Mouse (Mus musculus) liver, embryonic 13.5 days (tissue): ENCODE data around the gene Eid1. TPM values are rescaled to one million over a fixed set of nuclear protein-coding genes. Genes with fewer than 3 reads are reported as not detected.
A peak's percentile ranks its signal among the peaks of the same experiment; 100 is the strongest.

Experiments used
- ATAC-seq: fragments of 200-750 bp; cut with Nextera tagmentation; 2 replicates; pipeline ENCODE4 v1.8.0; 2017; ENCODE audit warnings: low read depth, mild to moderate bottlenecking, moderate number of reproducible peaks, moderate library complexity
- DNase-seq: peaks from one replicate; pipeline ENCODE4 v3.0.0; 2022
- H3K27ac ChIP-seq: fragments of 300-500 bp; sonication (generic); 2 replicates; pipeline ENCODE4 v1.5.1; 2015; ENCODE audit warnings: moderate library complexity, mild to moderate bottlenecking, inconsistent platforms
- H3K27me3 ChIP-seq: fragments of 300-500 bp; sonication (generic); 2 replicates; pipeline ENCODE4 v1.6.1; 2015; ENCODE audit warnings: mild to moderate bottlenecking, inconsistent platforms
- H3K36me3 ChIP-seq: fragments of 300-500 bp; sonication (generic); 2 replicates; pipeline ENCODE4 v1.6.1; 2015; ENCODE audit warnings: mild to moderate bottlenecking, inconsistent platforms
- H3K4me1 ChIP-seq: fragments of 300-500 bp; sonication (generic); replicated peaks from 2 replicates; pipeline ENCODE4 v1.6.1; 2015; ENCODE audit warnings: inconsistent platforms
- H3K4me2 ChIP-seq: fragments of 300-500 bp; sonication (generic); 2 replicates; pipeline ENCODE4 v1.6.1; 2015; ENCODE audit warnings: inconsistent platforms, mild to moderate bottlenecking, moderate library complexity
- H3K4me3 ChIP-seq: fragments of 300-500 bp; sonication (generic); replicated peaks from 2 replicates; pipeline ENCODE4 v1.5.1; 2015; ENCODE audit warnings: mild to moderate bottlenecking, inconsistent platforms
- H3K9ac ChIP-seq: fragments of 300-500 bp; sonication (generic); 2 replicates; pipeline ENCODE4 v1.6.1; 2015; ENCODE audit warnings: mild to moderate bottlenecking, inconsistent platforms
- H3K9me3 ChIP-seq: fragments of 300-500 bp; sonication (generic); replicated peaks from 2 replicates; pipeline ENCODE4 v1.6.1; 2016; ENCODE audit warnings: inconsistent platforms
- WGBS: fragments of 180-500 bp; shearing (Covaris S2); methylation state at CpG from one replicate; pipeline ENCODE4 v1.1.7; 2015; ENCODE audit not compliant: insufficient replicate concordance; 5-methylcytosine and 5-hydroxymethylcytosine counted together
- polyA plus RNA-seq: library from polyadenylated mRNA; unstranded; fragments of >200 nt; fragmentation: Nextera tagmentation; extraction: Ambion mirVana; gene quantifications from 2 replicates; pipeline ENCODE4 v1.2.1, GENCODE M21; 2015

The Eid1 gene
- polyA plus RNA-seq, 1 experiment from 2014 or later, result 36.8 TPM

- H3K27me3 ChIP-seq, result no peaks in the 10 kb centered on the region
- 63% methylated on average over 7 of the region's 7 CpGs for WGBS
- H3K4me1 ChIP-seq, result peaks cover 71% of the 10 kb centered on the region
- peak overlapping the region; percentile 32; the same call in 1 of the 2 replicates for H3K4me2 ChIP-seq
- H3K36me3 ChIP-seq, result no peaks in the 10 kb centered on the region
- H3K9me3 ChIP-seq, result no peaks in the 10 kb centered on the region
- H3K9ac ChIP-seq, result no peak overlapping the region
- ATAC-seq (peak; percentile 14; the same call in 1 of the 2 replicates), DNase-seq (no peak)
- H3K4me3 ChIP-seq, result no peak overlapping the region
- peak overlapping the region; percentile 79 for H3K27ac ChIP-seq
Observed at GRCm38 (mm10) chr2:125667721-125668120, 5.2 kb upstream of the Eid1 start.

GRCm38 (mm10) chr2:125670846-125671245 lies 2.0 kb upstream of the Eid1 start:
- H3K4me1 ChIP-seq, result peaks cover 59% of the 10 kb centered on the region

DNA sequence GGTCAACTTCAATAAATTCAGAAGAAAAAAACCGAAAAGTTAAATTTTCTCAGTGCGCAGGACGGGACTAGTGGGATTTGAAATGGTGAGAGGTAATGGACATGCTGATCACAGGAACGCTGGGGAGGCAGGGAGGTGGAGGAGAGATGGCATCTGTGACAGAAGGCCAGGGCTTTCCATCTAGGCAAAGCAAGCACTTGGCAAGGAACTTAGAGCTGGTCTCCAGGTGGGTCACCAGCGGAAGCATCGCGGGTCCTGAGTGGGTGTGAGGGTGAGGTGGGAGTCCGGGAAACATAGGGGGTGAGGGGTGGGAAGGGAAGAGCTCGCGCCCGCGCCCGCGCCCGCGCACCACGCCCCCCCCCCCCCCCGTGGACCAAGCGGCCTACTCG lies 333 bp upstream of the Eid1 start:
- peak overlapping the region; percentile 85 for H3K4me2 ChIP-seq
- peak overlapping the region; percentile 83 for H3K4me3 ChIP-seq
- DNase-seq (no peak), ATAC-seq (peak; percentile 24)
- H3K27ac ChIP-seq, result peak overlapping the region; percentile 91
- no peaks in the 10 kb centered on the region for H3K27me3 ChIP-seq
- H3K36me3 ChIP-seq, result 0 out of 2 replicates have a peak, but pooled peaks cover 3% of the 10 kb centered on the region
- no peaks in the 10 kb centered on the region for H3K9me3 ChIP-seq
- peaks cover 44% of the 10 kb centered on the region for H3K4me1 ChIP-seq
- 30% methylated on average over 9 of the region's 20 CpGs for WGBS
- peak overlapping the region; percentile 87 for H3K9ac ChIP-seq

More at GRCm38 (mm10) chr2:125670846-125671245, 2.0 kb upstream of the Eid1 start:
- no peaks in the 10 kb centered on the region for H3K9me3 ChIP-seq
- 31% methylated on average over 1 of the region's 1 CpGs for WGBS
- H3K4me3 ChIP-seq, result no peak overlapping the region
- no peak for ATAC-seq
- H3K27me3 ChIP-seq, result no peaks in the 10 kb centered on the region
- no peak for DNase-seq
- no peak overlapping the region for H3K9ac ChIP-seq
- 0 out of 2 replicates have a peak, but pooled peaks cover 3% of the 10 kb centered on the region for H3K36me3 ChIP-seq
- H3K27ac ChIP-seq, result no peak overlapping the region
- no peak overlapping the region for H3K4me2 ChIP-seq

DNA sequence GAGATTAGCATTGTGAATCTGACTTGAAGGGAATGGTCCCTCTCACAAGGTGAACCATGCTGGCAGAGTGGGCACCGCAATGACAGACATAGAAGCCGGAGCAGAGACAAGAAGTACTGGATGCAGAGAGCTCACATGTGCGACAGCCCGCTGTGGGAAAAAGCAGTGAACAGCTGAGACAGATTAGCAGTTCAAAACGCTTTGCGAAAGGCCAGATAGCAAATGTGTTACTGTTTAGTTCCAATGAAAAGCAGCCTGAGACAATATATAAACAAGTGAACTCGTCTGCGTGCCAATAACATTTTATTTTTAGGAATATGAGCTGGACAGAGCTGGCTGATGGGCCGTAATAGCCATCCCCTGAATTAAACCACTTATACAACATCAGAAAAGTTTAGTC lies 8.9 kb downstream of the Eid1 start:
- no peaks in the 10 kb centered on the region; the same call in 1 of the 2 replicates for H3K4me1 ChIP-seq
- no peak overlapping the region for H3K4me3 ChIP-seq
- H3K9me3 ChIP-seq, result no peaks in the 10 kb centered on the region
- 73% methylated on average over 9 of the region's 9 CpGs for WGBS
- H3K4me2 ChIP-seq, result no peak overlapping the region
- ATAC-seq (no peak), DNase-seq (no peak)
- no peak overlapping the region for H3K9ac ChIP-seq
- no peak overlapping the region for H3K27ac ChIP-seq
- H3K36me3 ChIP-seq, result no peaks in the 10 kb centered on the region
- H3K27me3 ChIP-seq, result no peaks in the 10 kb centered on the region

- DNase-seq (no peak), ATAC-seq (no peak)
- 44% methylated on average over 7 of the region's 7 CpGs for WGBS
- no peak overlapping the region for H3K4me2 ChIP-seq
- no peaks in the 10 kb centered on the region for H3K27me3 ChIP-seq
- H3K36me3 ChIP-seq, result no peaks in the 10 kb centered on the region
- H3K9me3 ChIP-seq, result no peaks in the 10 kb centered on the region
- no peak overlapping the region for H3K4me3 ChIP-seq
- no peak overlapping the region for H3K27ac ChIP-seq
- no peak overlapping the region for H3K9ac ChIP-seq
- H3K4me1 ChIP-seq, result no peaks in the 10 kb centered on the region; the same call in 1 of the 2 replicates
Observed at GRCm38 (mm10) chr2:125683895-125684294, 11.0 kb downstream of the Eid1 start.

DNA sequence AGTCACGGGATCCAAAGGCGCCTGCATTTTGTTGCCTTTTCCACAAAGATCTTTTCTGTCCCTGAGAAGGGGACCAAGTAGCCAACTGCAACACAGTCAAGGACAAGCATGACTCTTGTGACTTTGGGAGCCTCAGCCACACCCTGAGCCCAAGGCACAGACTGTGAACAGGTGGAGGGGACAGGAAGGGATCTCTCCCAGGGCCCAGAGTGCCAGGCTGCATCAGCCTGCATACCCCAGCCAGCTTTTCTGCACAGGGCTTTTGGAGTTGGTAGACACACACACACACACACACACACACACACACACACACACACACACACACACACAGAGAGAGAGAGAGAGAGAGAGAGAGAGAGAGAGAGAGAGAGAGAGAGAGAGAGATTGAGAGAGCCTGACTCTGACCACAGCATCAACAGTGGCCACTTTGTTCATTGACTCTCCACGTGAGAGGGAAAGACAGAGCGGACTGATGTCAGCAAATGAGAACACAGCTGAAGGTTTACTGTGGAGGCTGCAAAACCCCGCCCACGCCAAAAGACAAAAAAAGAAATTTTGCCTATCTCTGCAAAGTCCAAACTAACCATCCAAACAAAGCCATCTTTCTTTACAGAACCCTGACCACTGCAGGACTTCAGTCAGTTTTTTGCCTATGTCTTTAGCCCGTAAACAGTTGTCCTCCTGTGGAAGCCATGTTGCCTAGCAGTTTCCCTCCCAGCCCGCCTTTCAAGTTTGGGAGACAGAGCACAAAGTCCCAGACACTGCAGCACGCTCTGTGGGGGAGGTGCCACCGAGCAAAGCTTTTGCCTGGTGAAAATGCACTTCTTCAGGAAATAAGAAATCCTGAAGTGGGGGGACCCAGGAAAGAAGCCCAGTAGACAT lies 11.9 kb downstream of the Eid1 start:
- H3K27me3 ChIP-seq, result no peaks in the 10 kb centered on the region
- H3K9ac ChIP-seq, result no peak overlapping the region
- no peaks in the 10 kb centered on the region for H3K9me3 ChIP-seq
- H3K4me3 ChIP-seq, result no peak overlapping the region
- H3K36me3 ChIP-seq, result no peaks in the 10 kb centered on the region
- 55% methylated on average over 10 of the region's 10 CpGs for WGBS
- no peak for DNase-seq
- no peak overlapping the region for H3K27ac ChIP-seq
- ATAC-seq, result no peak
- no peak overlapping the region for H3K4me2 ChIP-seq
- no peaks in the 10 kb centered on the region; the same call in 1 of the 2 replicates for H3K4me1 ChIP-seq

DNA sequence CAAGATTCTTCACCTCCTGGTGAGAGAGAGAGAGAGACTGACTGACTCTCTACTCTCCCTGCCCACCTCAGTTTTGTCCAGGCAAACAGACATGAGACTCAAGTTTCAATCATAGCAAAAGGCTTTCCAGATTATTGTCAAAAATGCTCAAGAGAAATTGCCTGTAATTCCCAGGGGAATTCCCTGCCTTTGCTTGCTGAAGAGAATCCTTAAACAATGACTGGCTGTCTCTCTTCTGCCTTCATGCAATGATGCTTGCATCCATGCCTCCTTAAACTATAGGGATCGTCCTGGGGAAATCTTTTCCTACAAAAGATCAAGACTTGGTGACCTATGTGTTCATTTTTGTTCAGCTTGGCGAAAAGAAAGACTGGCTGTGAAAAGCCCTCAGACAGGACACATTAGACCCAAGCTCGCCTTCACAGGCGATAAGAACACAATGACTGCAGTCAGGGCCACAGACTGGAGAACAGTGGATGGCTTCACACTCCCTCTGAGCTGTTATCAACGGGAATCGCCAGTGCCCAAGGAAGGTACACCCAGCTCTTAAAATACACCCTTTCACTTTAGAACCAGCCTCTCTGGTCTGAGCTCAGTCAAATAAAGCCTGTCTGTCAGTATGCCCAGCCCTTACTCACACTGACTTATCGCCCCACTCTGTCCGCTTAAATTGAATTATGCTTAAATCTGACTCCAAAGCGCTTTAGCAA lies 12.7 kb downstream of the Eid1 start:
- Histone ChIP-seq H3K9me3 (no peaks in the 10 kb centered on the region), H3K27ac (no peak overlapping the region), H3K36me3 (no peaks in the 10 kb centered on the region), H3K9ac (no peak overlapping the region), H3K4me2 (no peak overlapping the region), H3K4me1 (no peaks in the 10 kb centered on the region; the same call in 1 of the 2 replicates), H3K4me3 (no peak overlapping the region), H3K27me3 (no peaks in the 10 kb centered on the region)
- no peak for DNase-seq
- ATAC-seq, result no peak
- 60% methylated on average over 9 of the region's 9 CpGs for WGBS

DNA sequence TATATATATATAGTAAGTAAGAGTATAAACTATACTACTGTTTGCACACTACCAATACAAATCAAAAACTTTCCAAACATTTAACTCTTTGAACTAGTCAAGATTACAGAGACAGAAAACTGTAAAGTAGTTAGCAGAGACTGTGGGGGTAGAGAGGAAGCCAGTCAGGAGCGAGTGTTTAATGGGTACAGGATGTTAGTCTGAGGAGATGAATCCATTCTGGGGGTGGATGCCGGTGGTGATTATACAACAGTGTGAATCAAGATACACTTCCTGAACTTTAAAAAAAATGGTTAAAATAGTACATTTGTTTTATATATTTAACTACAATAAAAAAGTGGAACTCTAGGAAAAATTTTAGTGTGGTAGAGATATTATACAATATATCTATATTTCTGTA lies 19.1 kb downstream of the Eid1 start:
- no peak overlapping the region for H3K4me2 ChIP-seq
- no peaks in the 10 kb centered on the region for H3K36me3 ChIP-seq
- no peaks in the 10 kb centered on the region for H3K27me3 ChIP-seq
- no peaks in the 10 kb centered on the region for H3K4me1 ChIP-seq
- no peak overlapping the region for H3K4me3 ChIP-seq
- H3K27ac ChIP-seq, result no peak overlapping the region
- no peak for DNase-seq
- no peak overlapping the region for H3K9ac ChIP-seq
- no peak for ATAC-seq
- WGBS, result 46% methylated on average over 2 of the region's 2 CpGs
- no peaks in the 10 kb centered on the region for H3K9me3 ChIP-seq

DNA sequence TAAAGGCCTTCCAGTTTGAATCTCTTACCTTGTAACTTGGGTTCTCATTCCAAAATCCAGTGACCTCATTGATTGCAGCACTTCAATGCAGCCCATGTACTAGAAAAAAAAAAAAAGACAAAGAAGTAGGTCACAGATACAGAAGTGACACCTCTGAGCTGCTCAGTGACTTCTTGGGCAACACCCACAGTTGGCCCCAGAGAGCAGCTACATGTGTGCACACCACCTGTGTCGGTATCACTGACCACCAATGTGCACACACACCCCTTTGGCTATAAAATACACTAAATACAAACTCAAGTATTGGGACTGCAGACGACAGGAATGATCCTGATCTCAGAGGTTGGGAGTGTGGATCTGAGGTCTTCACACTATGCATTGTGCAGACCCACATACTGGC lies 21.9 kb downstream of the Eid1 start:
- H3K27ac ChIP-seq, result no peak overlapping the region
- no peak overlapping the region for H3K9ac ChIP-seq
- ATAC-seq (no peak), DNase-seq (no peak)
- 56% methylated on average over 2 of the region's 2 CpGs for WGBS
- no peaks in the 10 kb centered on the region for H3K9me3 ChIP-seq
- no peaks in the 10 kb centered on the region for H3K36me3 ChIP-seq
- no peaks in the 10 kb centered on the region for H3K27me3 ChIP-seq
- H3K4me2 ChIP-seq, result no peak overlapping the region
- H3K4me1 ChIP-seq, result no peaks in the 10 kb centered on the region
- no peak overlapping the region for H3K4me3 ChIP-seq

GRCm38 (mm10) chr2:125696219-125696618 lies 23.3 kb downstream of the Eid1 start:
- H3K4me3 ChIP-seq, result no peak overlapping the region
- ATAC-seq (no peak), DNase-seq (no peak)
- H3K4me1 ChIP-seq, result no peaks in the 10 kb centered on the region
- H3K27ac ChIP-seq, result no peak overlapping the region
- no peak overlapping the region for H3K4me2 ChIP-seq
- 48% methylated on average over 2 of the region's 2 CpGs for WGBS
- H3K36me3 ChIP-seq, result no peaks in the 10 kb centered on the region
- H3K27me3 ChIP-seq, result no peaks in the 10 kb centered on the region
- H3K9me3 ChIP-seq, result no peaks in the 10 kb centered on the region
- no peak overlapping the region for H3K9ac ChIP-seq

DNA sequence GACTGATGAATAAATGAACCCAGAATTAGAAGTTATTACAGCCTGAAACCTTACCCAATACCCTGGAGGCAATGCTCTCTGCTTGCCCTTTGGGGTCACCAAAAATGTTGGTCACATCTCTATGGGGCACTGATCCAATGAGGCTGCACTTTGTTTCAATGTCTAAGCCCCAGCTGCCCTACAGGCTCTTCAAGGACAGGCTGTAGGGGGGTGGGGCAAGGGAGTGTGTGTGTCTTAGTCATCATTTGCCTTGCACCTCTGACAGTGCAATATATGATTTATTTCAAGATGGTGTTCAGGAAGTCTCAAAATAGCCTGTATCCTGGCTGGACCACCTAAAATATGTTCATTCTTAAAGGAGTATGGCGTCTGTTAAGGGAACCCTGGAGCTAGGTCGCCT lies 28.7 kb downstream of the Eid1 start:
- H3K4me3 ChIP-seq, result no peak overlapping the region
- H3K36me3 ChIP-seq, result no peaks in the 10 kb centered on the region
- no peak overlapping the region for H3K9ac ChIP-seq
- H3K4me1 ChIP-seq, result no peaks in the 10 kb centered on the region
- H3K27ac ChIP-seq, result no peak overlapping the region
- no peak overlapping the region for H3K4me2 ChIP-seq
- ATAC-seq, result no peak
- WGBS, result 61% methylated on average over 2 of the region's 2 CpGs
- H3K27me3 ChIP-seq, result no peaks in the 10 kb centered on the region
- no peak for DNase-seq
- H3K9me3 ChIP-seq, result no peaks in the 10 kb centered on the region
